Mouse (Mus musculus): ENCODE measurements around the gene Intu.

The Intu gene

DNA sequence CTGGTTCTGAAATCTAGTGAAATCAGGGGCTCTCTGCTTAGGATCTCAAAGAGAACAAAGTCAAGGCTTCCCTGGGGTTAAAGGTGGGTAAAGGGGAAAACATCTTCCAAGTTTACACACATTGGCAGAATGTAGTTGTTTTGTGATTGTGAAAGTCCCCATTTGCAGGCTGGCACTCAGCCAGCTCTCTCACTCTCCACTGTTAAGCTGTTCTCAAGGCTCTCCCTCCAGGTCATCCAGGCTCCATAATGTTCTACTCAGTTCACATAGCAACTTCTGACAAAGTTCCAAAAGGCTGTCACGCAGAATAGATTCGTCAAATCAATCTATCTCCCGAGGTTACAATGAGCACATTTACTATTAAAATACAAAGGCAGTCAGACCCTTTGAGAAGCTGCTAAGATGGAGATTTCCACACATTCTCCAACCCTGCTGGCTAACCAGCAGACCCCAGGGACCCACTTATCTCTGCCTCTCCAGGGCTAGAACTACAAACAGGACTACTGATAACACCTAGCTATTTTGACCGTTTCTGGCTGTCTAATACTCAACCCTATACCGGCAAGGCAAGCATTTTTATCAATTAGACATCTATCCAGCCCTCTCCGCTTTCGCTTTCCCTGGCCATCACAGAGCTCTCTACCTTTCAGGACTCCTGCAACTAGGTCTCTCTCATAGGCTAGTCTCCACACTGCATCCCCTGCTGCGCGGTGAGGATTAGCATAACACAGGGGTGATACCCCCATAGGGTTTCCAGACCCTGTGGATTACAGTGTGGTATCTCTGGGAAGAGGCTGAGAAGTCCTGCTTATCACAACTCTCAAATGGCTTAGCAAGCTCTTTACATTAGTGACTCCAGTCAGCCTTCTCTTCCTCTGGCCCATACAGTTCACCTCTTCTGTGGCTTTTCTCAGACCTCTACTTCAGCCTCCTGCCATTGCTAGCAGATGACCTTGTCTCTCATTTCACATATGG lies 2.8 kb upstream of the Intu start:
- no peak for DNase-seq

DNA sequence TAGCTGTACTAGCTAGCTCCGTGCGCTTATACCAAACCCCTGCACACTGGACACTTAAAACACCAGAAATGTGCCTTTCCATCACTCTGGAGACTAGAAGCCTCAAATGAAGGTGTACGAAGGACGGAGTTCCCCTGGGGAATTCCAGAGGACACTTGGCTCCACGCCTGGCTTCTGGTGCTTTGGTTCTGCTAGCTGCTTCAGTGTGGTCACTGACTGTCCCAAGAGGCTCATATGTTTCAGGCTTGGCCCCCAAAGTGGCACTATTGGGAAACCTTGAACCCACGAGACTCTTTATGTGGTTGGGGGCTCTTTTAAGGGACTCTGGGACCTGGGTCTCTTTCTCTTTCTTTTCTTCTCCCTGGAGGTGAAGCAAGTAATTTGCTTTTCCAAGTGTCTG lies 2.1 kb upstream of the Intu start:
- DNase-seq = peak; percentile 21

GRCm38 (mm10) chr3:40530845-40531244 lies 241 bp upstream of the Intu start:
- DNase-seq = no peak

- no peak for DNase-seq
These were observed 1.2 kb downstream of the Intu start for GRCm38 (mm10) chr3:40532256-40532655.

GRCm38 (mm10) chr3:40534141-40534540 lies 3.1 kb downstream of the Intu start:
- no peak for DNase-seq

GRCm38 (mm10) chr3:40540567-40541554 lies 9.8 kb downstream of the Intu start:
- peak; percentile 93 for DNase-seq

GRCm38 (mm10) chr3:40546621-40547020 lies 15.5 kb downstream of the Intu start:
- no peak for DNase-seq

GRCm38 (mm10) chr3:40652941-40653352 lies 121.9 kb downstream of the Intu start:
- DNase-seq = no peak

GRCm38 (mm10) chr3:40653582-40653981 lies 122.5 kb downstream of the Intu start:
- no peak for DNase-seq

DNA sequence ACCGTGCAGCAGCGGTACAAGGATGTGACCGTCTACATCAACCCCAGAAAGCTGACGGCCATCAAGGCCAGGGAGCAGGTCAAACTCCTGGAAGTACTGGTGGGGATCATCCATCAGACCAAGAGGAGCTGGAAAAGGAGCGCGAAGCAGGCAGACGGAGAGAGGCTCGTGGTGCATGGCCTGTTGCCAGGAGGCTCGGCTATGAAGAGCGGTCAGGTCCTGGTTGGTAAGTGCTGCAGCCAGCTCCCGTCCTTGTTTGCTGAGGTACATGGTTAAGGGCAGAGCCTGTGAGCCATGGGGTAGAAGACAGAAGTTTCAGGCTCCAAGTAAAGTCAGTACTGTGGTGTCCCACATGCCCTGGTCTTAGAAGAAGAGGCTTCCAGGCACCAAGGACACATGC lies 122.9 kb downstream of the Intu start:
- DNase-seq = no peak

- no peak for DNase-seq
These were observed 124.5 kb downstream of the Intu start for GRCm38 (mm10) chr3:40655571-40655970.

DNA sequence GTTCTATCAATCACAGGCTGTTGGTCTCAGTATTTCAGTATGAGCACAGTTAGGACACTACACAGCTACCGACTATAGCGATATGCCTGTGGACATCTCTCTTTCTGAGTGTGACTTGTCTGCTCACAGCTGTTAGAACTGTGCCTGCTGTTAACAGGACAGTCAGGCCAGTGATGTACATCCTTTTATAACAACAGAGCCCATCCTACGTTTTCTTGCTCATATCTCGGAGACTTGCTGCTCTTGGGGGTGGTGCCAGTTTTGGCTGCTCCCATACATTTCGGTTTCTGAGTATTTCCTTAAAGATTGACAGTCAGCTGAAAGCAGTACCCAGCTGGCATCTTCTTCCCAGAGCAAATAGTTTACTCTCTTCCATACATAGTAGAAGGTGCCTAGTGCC lies 125.3 kb downstream of the Intu start:
- DNase-seq = no peak

DNA sequence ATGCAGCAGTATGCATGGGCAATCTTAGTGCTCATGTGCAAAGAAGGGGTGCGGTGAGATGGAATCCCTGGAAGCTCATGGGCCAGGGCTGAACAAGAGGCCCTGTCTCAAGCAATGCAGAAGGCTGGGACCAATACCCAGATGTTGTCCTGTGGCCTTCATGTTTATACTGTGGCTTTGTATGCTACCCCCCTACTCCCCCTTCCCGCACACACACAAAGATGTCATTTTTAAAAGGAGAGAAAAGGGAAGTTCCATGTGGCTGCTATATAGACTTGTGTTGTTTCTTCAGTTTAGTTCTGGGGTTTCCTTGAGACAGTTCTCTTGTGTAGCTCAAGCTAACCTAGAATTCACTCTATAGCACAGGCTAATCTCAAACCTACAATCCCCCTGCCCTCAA lies 129.1 kb downstream of the Intu start:
- DNase-seq = no peak

- DNase-seq = no peak
These were observed 135.0 kb downstream of the Intu start for GRCm38 (mm10) chr3:40666109-40666508.

DNA sequence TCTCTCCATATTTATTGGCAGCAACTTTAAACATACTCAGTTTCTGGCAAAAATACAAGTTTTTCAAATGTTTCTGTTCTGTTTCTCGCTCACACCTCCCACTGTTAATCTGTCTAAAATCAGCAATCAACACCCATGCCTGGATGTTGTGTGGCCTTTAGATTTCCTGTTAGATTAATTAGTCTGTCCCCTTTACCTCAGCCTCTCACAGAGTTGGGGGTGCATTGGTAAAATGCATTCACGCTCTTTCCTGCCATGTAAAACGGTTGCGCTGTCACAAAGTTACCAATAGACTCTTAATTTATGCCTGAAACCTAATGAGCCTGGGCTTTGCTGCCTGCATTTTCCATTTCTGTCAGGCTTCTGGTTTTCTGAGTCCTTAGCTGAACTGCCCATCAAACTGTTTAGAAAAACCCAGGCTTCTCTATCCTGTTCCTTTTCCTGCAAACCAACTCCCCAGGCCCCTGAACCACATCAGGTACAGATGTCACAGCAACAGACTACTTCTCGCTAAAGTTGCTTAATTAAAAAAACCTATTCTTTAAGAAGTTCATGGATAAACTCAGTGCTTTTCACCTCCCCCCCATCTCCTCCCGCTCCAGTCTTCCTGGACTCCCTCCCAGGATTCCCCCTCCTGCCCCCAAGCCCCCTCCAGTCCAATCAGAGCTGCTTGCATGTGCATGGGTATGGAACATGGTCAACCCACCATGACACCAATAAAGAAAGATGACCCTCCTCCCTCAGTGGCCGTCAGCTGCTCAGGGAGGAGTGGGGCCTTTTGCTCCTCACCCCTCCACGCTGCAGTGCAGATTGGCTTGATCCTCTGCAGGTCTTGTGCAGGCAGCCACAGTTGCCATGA lies 136.0 kb downstream of the Intu start:
- DNase-seq = no peak

DNA sequence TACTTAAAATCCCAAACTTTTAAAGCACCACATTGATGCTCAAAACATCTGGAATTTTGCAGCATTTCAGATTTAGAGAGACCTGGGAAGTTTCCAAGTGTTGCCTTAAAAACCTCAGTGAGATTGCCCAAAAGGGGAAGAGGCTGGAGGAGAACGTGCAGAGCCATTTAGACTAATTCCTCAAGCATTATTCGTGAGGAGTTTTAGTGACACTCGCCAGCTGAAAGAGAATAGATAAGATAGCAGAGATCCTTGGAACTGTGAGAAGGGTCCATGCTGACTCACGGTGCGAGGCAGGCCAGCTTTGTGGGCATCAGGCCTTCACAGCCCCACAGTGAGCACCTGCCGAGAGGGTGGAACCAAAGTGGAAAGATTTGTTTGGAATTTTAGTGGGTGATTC lies 137.8 kb downstream of the Intu start:
- no peak for DNase-seq

DNA sequence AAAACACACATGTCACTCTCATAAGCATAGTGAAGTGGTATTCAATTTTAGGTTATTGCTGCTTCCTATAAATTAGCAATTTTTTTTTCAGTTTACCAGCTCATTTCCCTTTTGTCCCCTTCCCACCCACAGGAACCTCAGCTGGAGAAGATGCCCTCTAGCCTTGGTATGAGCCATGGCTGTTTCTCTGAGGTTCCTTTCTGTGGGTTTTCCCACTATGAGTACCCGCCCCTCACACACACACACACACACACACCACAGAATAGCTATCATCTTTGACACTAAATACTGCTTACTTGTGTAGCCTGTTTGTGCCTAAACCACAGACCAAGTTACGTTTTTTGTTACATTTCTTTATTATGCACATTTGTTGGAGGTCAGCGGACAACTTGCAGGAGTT lies 138.3 kb downstream of the Intu start:
- DNase-seq = no peak

DNA sequence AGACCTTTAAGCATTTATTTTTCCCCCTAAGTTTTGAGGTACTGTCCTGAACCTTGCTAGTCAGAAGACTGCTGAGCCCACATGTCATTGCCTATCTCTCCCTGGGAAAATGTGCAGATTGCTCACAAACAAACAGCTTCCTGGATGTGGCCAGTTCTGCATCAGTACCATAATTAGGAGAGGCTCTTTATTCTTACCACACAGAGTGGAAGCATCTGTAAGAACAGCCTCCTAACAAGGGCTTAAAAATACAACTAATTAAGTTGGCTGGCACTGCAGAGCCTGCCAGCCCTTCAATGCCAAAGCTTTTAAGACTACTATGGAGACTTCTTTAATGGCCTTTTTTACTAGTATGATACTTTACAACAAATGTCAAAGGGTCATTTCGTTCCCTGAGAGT lies 142.4 kb downstream of the Intu start:
- DNase-seq = no peak

GRCm38 (mm10) chr3:40674873-40675405 lies 143.9 kb downstream of the Intu start:
- no peak for DNase-seq

- no peak for DNase-seq
These were observed 147.8 kb downstream of the Intu start for GRCm38 (mm10) chr3:40678856-40679255.

- peak; percentile 8 for DNase-seq
These were observed 151.3 kb downstream of the Intu start for GRCm38 (mm10) chr3:40682404-40682803.

DNA sequence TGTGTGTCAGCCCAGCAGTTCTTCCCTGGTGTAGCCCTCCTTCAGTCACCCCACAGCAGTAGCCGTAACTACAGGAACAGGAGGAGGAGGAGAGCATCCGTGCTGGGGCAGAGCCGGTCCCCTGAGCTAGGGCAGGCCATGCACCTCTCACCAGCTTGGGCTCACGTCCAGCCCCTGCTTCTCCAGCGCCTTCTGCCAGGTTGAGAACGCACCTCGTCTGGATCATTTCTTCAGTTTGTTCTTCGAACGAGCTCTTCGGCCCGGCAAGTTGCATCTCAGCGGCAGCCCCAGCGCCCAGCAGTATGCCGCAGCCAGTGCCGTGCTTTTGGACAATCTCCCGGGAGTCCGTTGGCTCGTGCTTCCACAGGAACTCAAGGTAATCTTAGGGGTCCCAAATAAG lies 152.1 kb downstream of the Intu start:
- DNase-seq = no peak

Data from kidney, adult 18-20 months (tissue).